Mouse (Mus musculus): ENCODE results near the gene Arid3a.

DNA sequence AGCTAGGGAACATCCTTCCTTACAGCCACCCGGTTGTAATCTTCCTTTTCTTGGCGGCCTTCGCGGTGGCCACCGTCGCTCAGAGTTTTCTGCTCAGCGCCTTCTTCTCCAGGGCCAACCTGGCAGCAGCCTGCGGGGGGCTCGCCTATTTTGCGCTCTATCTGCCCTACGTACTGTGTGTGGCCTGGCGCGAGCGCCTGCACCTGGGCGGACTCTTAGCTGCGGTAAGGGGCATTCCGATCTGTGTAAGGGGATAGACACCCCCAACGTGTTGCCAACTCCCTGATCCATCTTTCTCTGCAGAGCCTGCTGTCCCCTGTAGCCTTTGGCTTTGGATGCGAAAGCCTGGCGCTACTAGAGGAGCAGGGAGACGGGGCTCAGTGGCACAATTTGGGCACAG, 76.0 kb downstream of the Arid3a start:
- TF ChIP-seq POLR2A (IDR thresholded peaks at IDR 0.05; ENCODE audit: borderline replicate concordance, insufficient read depth, low read length) = no peak
- no peak for TF ChIP-seq CTCF (IDR thresholded peaks at IDR 0.05; ENCODE audit: borderline replicate concordance, insufficient read depth, low read depth, low read length)

Measured in cerebellum, adult 2 months (tissue).